Mouse (Mus musculus) liver, embryonic 14.5 days (tissue): ENCODE measurements at regions not wholly inside any gene's neighbourhood (a gene's known extent, or its start where the extent isn't known, plus 50 kb on each side); places are given as distances from the start of the nearest gene placed in this dataset.

Experiments
- ATAC-seq: fragments of 200-750 bp; cut with Nextera tagmentation; 2 replicates; pipeline ENCODE4 v1.8.0; 2017; ENCODE audit warnings: moderate number of reproducible peaks, mild to moderate bottlenecking, moderate library complexity; ENCODE audit not compliant: insufficient read depth
- DNase-seq, 3 experiments: peaks; one replicate each; pipeline ENCODE4 v3.0.0-alpha.2; 2012 to 2013; ENCODE audit warnings: low read depth in 3 of 3, low spot score in 3 of 3
- H3K27ac ChIP-seq: fragments of 300-500 bp; sonication (generic); 2 replicates; pipeline ENCODE4 v1.5.1; 2014; ENCODE audit warnings: moderate library complexity, mild to moderate bottlenecking, control low read depth, inconsistent platforms
- H3K27me3 ChIP-seq: fragments of 300-500 bp; sonication (generic); 2 replicates; pipeline ENCODE4 v1.6.1; 2014; ENCODE audit warnings: mild to moderate bottlenecking, low read length, moderate library complexity; ENCODE audit not compliant: control insufficient read depth, insufficient read depth
- H3K36me3 ChIP-seq: fragments of 300-500 bp; sonication (generic); replicated peaks from 2 replicates; pipeline ENCODE4 v1.6.1; 2014; ENCODE audit warnings: low read depth; ENCODE audit not compliant: control insufficient read depth, insufficient read depth
- H3K4me1 ChIP-seq, 2 experiments: fragments of 200-500 bp in 1 of 2; fragments of 300-500 bp in 1 of 2; sonication (generic) in 1 of 2; replicated peaks; 2 replicates each; pipeline ENCODE4 v1.6.1; 2012 to 2014; ENCODE audit warnings: antibody characterized with exemption in 1 of 2, inconsistent platforms in 1 of 2, low read length in 1 of 2; ENCODE audit not compliant: control insufficient read depth in 2 of 2, insufficient read depth in 2 of 2
- H3K4me2 ChIP-seq: fragments of 300-500 bp; sonication (generic); 2 replicates; pipeline ENCODE4 v1.6.1; 2014; ENCODE audit warnings: low read depth, mild to moderate bottlenecking, control low read depth, moderate library complexity
- H3K4me3 ChIP-seq, 2 experiments: fragments of 200-500 bp in 1 of 2; fragments of 300-500 bp in 1 of 2; sonication (generic) in 1 of 2; 2 replicates each; pipeline ENCODE4 v1.5.1; 2012 to 2014; ENCODE audit warnings: low read depth in 2 of 2, low read length in 2 of 2, mild to moderate bottlenecking in 2 of 2, control low read depth in 1 of 2, inconsistent platforms in 1 of 2, moderate library complexity in 1 of 2; ENCODE audit not compliant: insufficient read depth in 1 of 2
- H3K9ac ChIP-seq: fragments of 300-500 bp; sonication (generic); replicated peaks from 2 replicates; pipeline ENCODE4 v1.6.1; 2014; ENCODE audit warnings: mild to moderate bottlenecking, control low read depth, moderate library complexity
- H3K9me3 ChIP-seq: fragments of 300-500 bp; sonication (generic); 2 replicates; pipeline ENCODE4 v1.6.1; 2016; ENCODE audit warnings: low read length, mixed read lengths; ENCODE audit not compliant: control insufficient read depth
- CTCF ChIP-seq: IDR thresholded peaks from 2 replicates; pipeline ENCODE4 v1.5.1; 2016; ENCODE audit warnings: antibody characterized with exemption, low read depth, control low read depth
- EP300 ChIP-seq: IDR thresholded peaks from 2 replicates; pipeline ENCODE4 v1.6.1; 2016; ENCODE audit warnings: antibody characterized with exemption, low read depth
- WGBS: fragments of 180-500 bp; shearing (Covaris S2); extraction: QIAGEN DNeasy Blood & Tissue Kit; methylation state at CpG from one replicate; pipeline ENCODE4 v1.1.7; 2014; ENCODE audit not compliant: insufficient replicate concordance; 5-methylcytosine and 5-hydroxymethylcytosine counted together

GRCm38 (mm10) chr10:15179585-15179984 is 461.6 kb upstream of the Gje1 start:
- Histone ChIP-seq H3K9ac (no peak overlapping the region), H3K4me3 (no peak overlapping the region), H3K4me2 (no peak overlapping the region), H3K27ac (no peak overlapping the region), H3K36me3 (no peaks in the 10 kb centered on the region), H3K27me3 (no peaks in the 10 kb centered on the region), H3K4me1 (no peaks in the 10 kb centered on the region), H3K9me3 (no peaks in the 10 kb centered on the region)
- ATAC-seq (no peak), DNase-seq (no peak)
- TF ChIP-seq CTCF: no peak
- 80% methylated on average over 6 of the region's 6 CpGs for whole genome bisulfite sequencing

GRCm38 (mm10) chr10:15174421-15174820 is 456.4 kb upstream of the Gje1 start:
- DNase-seq: no peak
- no peak overlapping the region for H3K27ac ChIP-seq
- no peak overlapping the region for H3K4me3 ChIP-seq
- no peak overlapping the region for H3K9ac ChIP-seq
- no peaks in the 10 kb centered on the region for H3K36me3 ChIP-seq
- no peak for TF ChIP-seq CTCF
- TF ChIP-seq EP300: no peak
- no peak overlapping the region for H3K4me2 ChIP-seq
- 43% methylated on average over 1 of the region's 1 CpGs for WGBS
- ATAC-seq: no peak
- H3K4me1 ChIP-seq: no peaks in the 10 kb centered on the region
- no peaks in the 10 kb centered on the region for H3K27me3 ChIP-seq
- H3K9me3 ChIP-seq: no peaks in the 10 kb centered on the region

- Histone ChIP-seq H3K9ac (no peak overlapping the region), H3K9me3 (no peaks in the 10 kb centered on the region), H3K36me3 (no peaks in the 10 kb centered on the region), H3K27me3 (no peaks in the 10 kb centered on the region), H3K27ac (no peak overlapping the region), H3K4me2 (no peak overlapping the region), H3K4me1 (no peaks in the 10 kb centered on the region), H3K4me3 (no peak overlapping the region)
- 38% methylated on average over 1 of the region's 1 CpGs for WGBS
- DNase-seq (no peak), ATAC-seq (no peak)
- TF ChIP-seq CTCF: no peak
Observed at GRCm38 (mm10) chr10:15172558-15172957, 454.5 kb upstream of the Gje1 start.

GRCm38 (mm10) chr10:15140703-15141102 is 422.7 kb upstream of the Gje1 start:
- ATAC-seq (no peak), DNase-seq (no peak)
- Histone ChIP-seq H3K27ac (no peak overlapping the region), H3K9ac (no peak overlapping the region), H3K27me3 (no peaks in the 10 kb centered on the region), H3K4me2 (no peak overlapping the region), H3K9me3 (no peaks in the 10 kb centered on the region), H3K4me1 (no peaks in the 10 kb centered on the region), H3K4me3 (no peak overlapping the region), H3K36me3 (no peaks in the 10 kb centered on the region)
- no peak for TF ChIP-seq EP300
- TF ChIP-seq CTCF: no peak
- WGBS: 41% methylated on average over 2 of the region's 2 CpGs
